Mouse (Mus musculus) fat pad, adult 2 months (tissue): Measurements from ENCODE around the gene Sorbs2.

ENCODE experiments used
- DNase-seq: peaks from one replicate; pipeline ENCODE4 v3.0.0-alpha.2; 2011; ENCODE audit warnings: low read depth, low spot score; ENCODE audit errors: extremely low read depth

Sorbs2 gene

GRCm38 (mm10) chr8:45677114-45677853 is 169.7 kb downstream of the Sorbs2 start:
- no peak for DNase-seq

- no peak for DNase-seq
Measured at GRCm38 (mm10) chr8:45677854-45678241, 170.3 kb downstream of the Sorbs2 start.

- DNase-seq, result no peak
Measured at GRCm38 (mm10) chr8:45681171-45681570, 173.6 kb downstream of the Sorbs2 start.

- no peak for DNase-seq
Measured at GRCm38 (mm10) chr8:45682845-45683383, 175.3 kb downstream of the Sorbs2 start.

- DNase-seq, result no peak
Measured at GRCm38 (mm10) chr8:45687942-45688695, 180.5 kb downstream of the Sorbs2 start.

- DNase-seq, result no peak
Measured at GRCm38 (mm10) chr8:45689611-45690207, 182.1 kb downstream of the Sorbs2 start.

- DNase-seq, result no peak
Measured at GRCm38 (mm10) chr8:45700100-45700499, 192.5 kb downstream of the Sorbs2 start.

GRCm38 (mm10) chr8:45703700-45704101 is 196.1 kb downstream of the Sorbs2 start:
- no peak for DNase-seq

- no peak for DNase-seq
Measured at GRCm38 (mm10) chr8:45709098-45709497, 201.5 kb downstream of the Sorbs2 start.

- no peak for DNase-seq
Measured at GRCm38 (mm10) chr8:45709734-45710133, 202.1 kb downstream of the Sorbs2 start.

GRCm38 (mm10) chr8:45712610-45713009 is 205.0 kb downstream of the Sorbs2 start:
- no peak for DNase-seq

- DNase-seq, result no peak
Measured at GRCm38 (mm10) chr8:45714806-45715205, 207.2 kb downstream of the Sorbs2 start.

GRCm38 (mm10) chr8:45715330-45716027 is 207.9 kb downstream of the Sorbs2 start:
- DNase-seq, result no peak

GRCm38 (mm10) chr8:45719776-45720175 is 212.2 kb downstream of the Sorbs2 start:
- DNase-seq, result no peak

GRCm38 (mm10) chr8:45724204-45724603 is 216.6 kb downstream of the Sorbs2 start:
- DNase-seq, result no peak

GRCm38 (mm10) chr8:45725321-45725720 is 217.7 kb downstream of the Sorbs2 start:
- DNase-seq, result no peak

- no peak for DNase-seq
Measured at GRCm38 (mm10) chr8:45729850-45730382, 222.3 kb downstream of the Sorbs2 start.

- no peak for DNase-seq
Measured at GRCm38 (mm10) chr8:45730795-45731194, 223.2 kb downstream of the Sorbs2 start.

- no peak for DNase-seq
Measured at GRCm38 (mm10) chr8:45734071-45734470, 226.5 kb downstream of the Sorbs2 start.

- DNase-seq, result peak; percentile 85
Measured at GRCm38 (mm10) chr8:45737266-45737665, 229.7 kb downstream of the Sorbs2 start.

GRCm38 (mm10) chr8:45743326-45743725 is 235.7 kb downstream of the Sorbs2 start:
- DNase-seq, result no peak
